Mouse (Mus musculus): ENCODE data around the gene Satl1. TPM values are rescaled to one million over a fixed set of nuclear protein-coding genes. Genes with fewer than 3 reads are reported as not detected.

The Satl1 gene
- polyA plus RNA-seq, 1 experiment from 2014 or later: not detected

Other genes starting within 250 kb of the Satl1 start
- not detected in 2 replicates for gene 4933403O08Rik, start 167.7 kb downstream of the Satl1 start, polyA plus RNA-seq (2015; fragmentation: Nextera tagmentation; extraction: Ambion mirVana)
- 26.3 and 29.6 TPM in 2 replicates for gene Apool, start 95.4 kb downstream of the Satl1 start, polyA plus RNA-seq (2015; fragmentation: Nextera tagmentation; extraction: Ambion mirVana)
- gene 2010106E10Rik, start 88.5 kb upstream of the Satl1 start, polyA plus RNA-seq (2015; fragmentation: Nextera tagmentation; extraction: Ambion mirVana): not detected in 2 replicates
- 36.2 and 40.8 TPM in 2 replicates for gene Zfp711, start 193.7 kb upstream of the Satl1 start, polyA plus RNA-seq (2015; fragmentation: Nextera tagmentation; extraction: Ambion mirVana)